Mouse (Mus musculus): ENCODE results near the gene Ap1g1.

GRCm38 (mm10) chr8:109738049-109738380, 40.3 kb upstream of the Ap1g1 start:
- TF ChIP-seq POLR2A (IDR thresholded peaks at IDR 0.05; ENCODE audit: extremely low read depth, insufficient read depth, low read length): no peak
- no peak for TF ChIP-seq CTCF (IDR thresholded peaks at IDR 0.05; ENCODE audit: low read depth, low read length)

Measured in liver, adult 2 months (tissue).